Mouse (Mus musculus) lung, adult 2 months (tissue): ENCODE data around the gene Wnk1.

Source experiments
- CTCF ChIP-seq: fragments of 200-500 bp; IDR thresholded peaks from 2 replicates; pipeline ENCODE4 v1.5.1; 2011; ENCODE audit warnings: mild to moderate bottlenecking, low read length, control low read depth; ENCODE audit not compliant: insufficient read depth
- POLR2A ChIP-seq: fragments of 200-500 bp; IDR thresholded peaks from 2 replicates; pipeline ENCODE4 v1.6.1; 2011; ENCODE audit warnings: low read depth, mild to moderate bottlenecking, control low read depth, low read length, borderline replicate concordance; ENCODE audit errors: extremely low read depth

- TF ChIP-seq CTCF (no peak), POLR2A (no peak)
These were observed 27.0 kb downstream of the Wnk1 start for GRCm38 (mm10) chr6:120011440-120011839.
